Mouse (Mus musculus) layer of hippocampus, adult 8-10 months (tissue): ENCODE data around the gene Pla2g4a. TPM values are rescaled to one million over a fixed set of nuclear protein-coding genes. Genes with fewer than 3 reads are reported as not detected.
A peak's percentile ranks its signal among the peaks of the same experiment; 100 is the strongest.

Source experiments
- DNase-seq, 2 experiments: peaks; one replicate each; pipeline ENCODE4 v3.0.0; 2022; ENCODE audit warnings: low spot score in 2 of 2
- total RNA-seq, 4 experiments: library from RNA; stranded (reverse); gene quantifications; 2 replicates each; pipeline ENCODE4 v1.2.4; 2022

Pla2g4a gene
- total RNA-seq, 4 experiments from 2014 or later = 2.7 to 5.2 (median 3.9) TPM

DNA sequence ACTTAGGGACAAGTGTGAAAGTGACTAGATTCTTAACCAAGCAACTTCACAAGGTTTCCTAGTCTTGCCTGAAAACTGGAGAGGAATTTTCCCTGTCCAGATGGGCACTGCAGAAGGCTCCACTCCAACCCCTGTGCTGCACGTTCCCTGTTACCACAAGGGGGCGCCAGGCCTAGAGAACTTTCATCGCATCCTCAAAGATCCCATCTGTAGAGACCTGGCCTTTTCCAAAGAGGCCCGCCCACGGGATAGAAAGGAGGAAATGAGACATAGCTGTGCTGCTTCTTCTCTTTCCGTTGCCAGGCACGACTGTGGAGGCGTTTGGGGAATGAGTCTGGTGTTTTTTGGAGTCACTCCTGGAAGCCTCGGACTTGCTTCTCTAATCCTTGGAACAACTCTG is 104.4 kb downstream of the Pla2g4a start:
- peak; percentile 82 to 85 for DNase-seq

DNA sequence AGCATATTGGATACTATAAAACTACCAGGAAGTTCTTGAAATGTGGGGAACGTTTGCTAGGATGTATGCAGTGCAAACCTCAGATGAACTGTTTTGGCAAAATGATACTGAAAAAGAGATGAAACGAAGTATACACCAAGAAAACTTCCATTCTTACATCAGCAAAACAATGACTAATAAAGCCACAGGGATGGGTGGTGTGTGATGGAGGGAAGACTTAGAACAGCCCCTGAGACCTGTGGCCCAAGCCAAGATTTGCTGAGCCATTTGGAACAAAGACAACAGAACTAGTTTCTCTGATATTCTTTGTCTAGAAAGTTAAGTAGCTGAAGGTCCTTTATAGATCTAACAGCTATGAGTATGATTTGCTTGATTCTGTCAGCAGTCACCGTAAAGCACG is 105.5 kb downstream of the Pla2g4a start:
- DNase-seq = no peak

DNA sequence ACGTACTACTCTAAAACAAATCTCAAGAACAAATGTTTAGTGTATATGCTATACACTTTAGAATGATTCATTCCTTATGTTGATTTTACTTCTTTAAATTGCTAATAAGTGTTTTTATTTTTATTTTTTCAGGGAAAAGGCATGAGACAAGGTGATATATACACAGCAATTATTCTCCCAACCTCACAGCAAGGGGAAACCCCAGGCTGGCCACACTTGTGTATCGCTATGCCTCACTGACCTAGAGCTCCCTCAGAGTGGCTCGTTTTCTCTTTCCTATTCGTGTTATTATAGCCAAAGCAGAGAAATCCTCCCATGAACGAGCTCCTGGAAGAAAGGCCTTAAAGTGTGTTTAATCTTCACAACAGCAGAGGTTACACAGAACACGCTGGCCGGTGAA is 106.2 kb downstream of the Pla2g4a start:
- DNase-seq = no peak

DNA sequence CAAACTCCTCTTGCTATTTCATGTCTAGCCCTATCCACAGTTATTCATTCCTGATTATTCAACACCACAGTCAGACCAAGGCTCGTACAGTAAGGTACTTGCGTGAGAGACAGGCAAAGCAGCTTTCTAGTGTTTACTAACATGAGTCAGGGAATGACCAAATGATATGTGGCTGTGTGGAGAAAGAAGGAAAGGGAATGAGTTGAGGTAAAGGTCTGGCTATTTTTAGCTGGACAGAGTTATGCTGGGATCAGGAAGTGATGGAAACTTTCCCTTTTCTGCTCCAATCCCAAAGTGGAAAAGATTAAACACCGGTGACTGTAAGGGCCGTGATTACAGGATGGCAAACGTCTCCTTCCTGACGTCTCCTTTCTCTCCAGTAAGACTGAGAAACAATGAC is 114.4 kb downstream of the Pla2g4a start:
- DNase-seq = no peak

DNA sequence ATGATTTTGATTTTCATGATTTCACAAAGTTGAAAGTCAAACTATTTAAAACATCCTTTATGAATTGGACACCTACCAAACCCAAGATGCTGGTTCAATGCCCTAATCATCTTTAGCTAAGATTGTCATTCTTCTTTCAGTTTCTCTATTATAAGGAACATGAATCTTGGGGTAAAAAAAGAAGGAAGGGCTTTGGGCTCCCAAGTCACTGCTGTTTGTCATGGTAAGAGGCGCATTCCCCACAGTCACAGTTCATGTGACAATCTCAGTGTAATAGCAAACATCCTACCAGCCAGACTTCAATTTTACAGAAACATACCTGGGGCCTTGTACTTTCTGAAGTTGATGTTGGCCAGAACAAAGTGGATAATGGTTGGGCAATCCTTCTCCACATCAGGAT is 119.2 kb downstream of the Pla2g4a start:
- no peak for DNase-seq

DNA sequence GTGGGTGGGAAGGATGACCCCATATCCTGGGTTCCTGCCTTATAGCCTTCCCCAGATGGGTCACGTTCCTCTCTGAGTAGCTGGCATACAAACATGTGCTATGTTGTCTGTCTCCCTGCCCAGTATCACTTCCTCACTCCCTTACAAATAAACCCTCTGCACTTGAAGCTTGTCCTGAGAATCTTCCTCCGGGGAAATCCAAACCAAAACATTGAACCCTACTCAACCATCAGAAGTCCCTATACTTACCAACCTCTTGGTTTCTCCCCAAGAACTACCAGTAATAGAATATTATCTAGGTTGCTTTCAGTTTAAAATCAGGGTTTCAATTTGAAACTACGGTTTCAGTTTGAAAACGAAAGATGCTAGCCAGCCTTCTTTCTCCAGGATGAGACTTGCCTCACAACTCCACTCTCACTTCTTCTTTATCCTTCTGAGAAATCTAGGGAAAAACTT is 120.1 kb downstream of the Pla2g4a start:
- DNase-seq = no peak

DNA sequence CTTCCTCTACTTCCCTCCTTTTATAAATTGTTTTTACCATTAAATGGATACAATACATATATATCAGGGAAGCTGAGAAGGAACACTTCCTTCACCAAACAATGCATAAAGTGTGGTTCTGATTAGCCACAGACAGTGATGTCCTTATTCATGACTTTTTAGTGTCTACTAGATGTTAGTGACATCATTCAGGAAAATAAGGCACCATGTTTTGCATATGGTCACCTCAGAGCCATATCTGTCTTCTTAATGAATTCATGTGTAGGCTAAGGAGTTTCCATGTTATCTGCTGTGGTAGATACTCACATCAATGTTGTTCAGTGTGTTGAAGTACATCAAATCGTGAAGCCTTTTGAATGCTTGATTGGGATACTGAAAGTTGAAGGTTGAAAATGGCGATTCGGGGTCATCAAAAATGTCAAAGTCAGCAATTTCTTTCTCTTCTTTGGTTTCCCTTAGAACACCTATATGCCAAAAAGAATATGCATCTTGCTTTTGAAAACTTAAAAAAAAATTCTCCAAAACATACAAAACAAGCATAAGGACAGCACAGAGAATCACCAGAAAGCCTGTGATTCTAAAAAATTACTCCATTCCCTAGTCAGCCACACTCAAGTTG is 120.7 kb downstream of the Pla2g4a start:
- no peak for DNase-seq

DNA sequence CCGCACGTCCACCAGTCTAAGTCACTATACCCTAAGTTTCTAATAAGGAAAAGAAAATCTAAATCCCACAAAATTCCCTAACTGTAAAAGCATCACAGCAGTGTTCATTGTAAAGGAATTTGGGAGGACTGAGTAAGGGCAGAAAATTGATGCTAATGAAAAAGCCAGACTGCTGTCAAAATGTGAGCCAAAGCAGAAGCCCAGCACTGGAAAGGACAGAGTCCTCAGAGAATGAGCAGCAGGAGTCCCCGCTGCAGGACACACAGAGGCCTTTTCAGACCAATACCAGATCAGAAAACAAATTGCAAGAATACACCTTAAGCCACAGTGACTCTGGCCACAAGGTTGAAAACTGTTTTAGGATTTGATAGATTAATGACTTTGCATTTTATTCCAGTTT is 124.6 kb downstream of the Pla2g4a start:
- no peak for DNase-seq

DNA sequence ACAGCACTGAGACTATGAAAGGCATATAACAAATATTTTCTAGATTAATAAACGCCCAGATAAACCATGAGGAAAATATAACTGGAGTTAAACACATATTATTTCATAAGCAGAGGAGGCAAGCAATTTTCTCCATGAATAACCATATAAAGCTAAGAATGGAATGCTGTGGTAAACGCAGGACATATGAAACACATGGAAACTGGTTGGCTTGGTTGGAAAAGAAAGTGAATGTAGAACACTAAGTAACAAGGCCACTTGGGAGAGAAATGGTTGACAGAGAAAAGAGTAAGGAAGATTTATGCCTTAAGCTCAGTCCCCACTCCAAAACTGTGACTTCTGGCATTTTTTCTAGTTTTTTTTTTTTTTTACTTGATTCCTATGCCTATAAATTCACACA is 127.2 kb downstream of the Pla2g4a start:
- no peak for DNase-seq

DNA sequence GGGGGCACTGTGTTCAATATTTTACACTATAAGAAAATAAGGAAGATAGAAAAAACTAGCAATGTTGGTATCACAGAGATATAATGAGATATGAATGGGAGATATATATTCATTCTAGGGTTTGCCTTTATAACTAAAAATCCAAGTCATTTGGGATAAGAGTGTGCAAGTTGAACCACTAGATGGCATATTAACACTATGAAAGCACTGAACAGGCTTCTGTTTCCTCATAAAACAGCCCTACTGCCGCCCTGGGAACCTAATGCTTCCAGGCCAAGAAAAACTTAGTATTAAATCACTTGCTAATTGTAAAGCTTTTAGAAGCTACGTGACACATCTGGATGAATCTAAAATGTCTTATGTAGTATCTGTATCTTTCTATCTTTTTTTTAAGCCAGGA is 128.1 kb downstream of the Pla2g4a start:
- DNase-seq = no peak

DNA sequence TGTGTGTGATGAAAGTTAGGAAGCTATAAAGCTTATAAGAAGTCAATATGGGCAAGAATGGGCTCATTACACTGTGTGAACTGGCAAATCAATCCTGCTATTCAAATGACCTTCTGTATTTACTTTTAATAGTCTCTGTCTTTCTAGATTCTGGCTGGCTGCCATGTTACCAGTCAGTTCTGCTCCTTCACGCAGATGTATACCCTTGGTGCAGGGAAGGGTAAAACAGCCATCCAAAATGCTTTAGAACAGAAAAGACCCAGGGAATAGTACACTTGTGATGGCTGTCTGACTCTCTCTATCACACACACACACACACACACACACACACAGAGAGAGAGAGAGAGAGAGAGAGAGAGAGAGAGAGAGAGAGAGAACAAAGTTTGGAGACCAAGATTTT is 128.6 kb downstream of the Pla2g4a start:
- DNase-seq = no peak

DNA sequence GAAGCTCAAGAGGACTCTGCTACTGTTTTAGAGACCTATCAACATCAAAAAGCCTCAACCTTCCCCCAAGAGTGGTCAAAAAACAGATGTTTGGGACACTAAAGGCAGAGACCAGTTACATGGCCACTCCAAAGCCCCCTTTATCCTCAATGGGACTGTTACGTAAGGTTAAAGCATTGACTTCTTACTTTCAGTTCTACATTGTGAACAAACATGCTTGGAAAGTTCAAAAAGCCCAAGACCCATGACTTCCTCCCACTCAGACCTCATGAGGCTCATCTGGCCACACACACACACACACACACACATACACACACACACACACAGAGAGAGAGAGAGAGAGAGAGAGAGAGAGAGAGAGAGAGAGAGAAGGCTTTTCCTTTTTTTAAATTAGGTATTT is 130.0 kb downstream of the Pla2g4a start:
- DNase-seq = no peak

DNA sequence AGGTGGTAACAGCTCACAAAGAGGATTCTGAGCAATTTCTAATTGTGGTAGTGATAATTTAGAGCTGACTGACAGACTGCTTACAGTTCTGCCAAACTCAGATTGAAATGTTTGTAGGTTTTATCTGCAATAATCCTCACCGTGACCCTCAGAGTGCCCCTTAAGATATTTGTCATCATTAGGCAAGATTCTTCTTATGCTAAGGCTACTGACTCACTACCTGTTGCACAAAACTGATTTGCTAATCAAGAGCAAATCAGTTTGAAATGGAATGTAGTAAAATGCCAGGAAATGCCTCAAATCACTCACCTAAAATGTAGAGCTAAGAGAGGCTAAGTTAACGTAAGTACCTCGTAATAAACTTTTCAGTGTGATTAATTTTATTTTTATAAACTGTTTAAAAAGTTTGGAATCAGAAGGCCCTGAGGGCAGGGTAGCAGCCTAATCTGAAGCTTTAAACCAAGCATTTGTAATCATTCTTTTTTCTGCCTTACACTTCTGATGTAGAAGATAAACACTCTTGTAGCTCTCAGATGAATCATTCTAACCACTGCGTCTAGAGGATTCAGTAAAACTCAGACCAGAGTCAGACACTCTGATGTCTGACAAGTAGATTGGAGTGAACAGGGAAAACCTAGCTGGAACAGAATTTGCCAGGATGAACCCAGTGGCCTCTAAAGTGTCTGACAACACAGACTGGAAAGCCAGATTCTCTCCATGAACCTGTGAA is 147.3 kb downstream of the Pla2g4a start:
- DNase-seq = no peak

DNA sequence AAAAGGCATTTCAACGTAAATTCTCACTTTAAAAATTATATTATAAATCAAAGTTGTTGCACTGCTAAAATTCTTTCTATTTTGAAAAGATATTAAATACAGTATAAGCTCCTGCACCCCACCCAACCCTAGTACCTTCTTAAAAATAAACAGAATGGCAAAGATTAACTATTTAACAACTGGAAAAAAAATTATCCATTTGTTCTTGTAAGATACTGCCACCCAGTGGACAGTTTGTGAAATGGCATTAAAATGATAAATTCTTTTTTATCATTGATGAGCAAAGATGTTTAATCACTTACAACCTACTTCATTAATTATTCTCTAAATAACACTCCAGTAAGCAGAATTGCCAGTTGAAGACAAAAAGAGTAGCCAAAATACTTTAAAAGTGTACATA is 151.6 kb downstream of the Pla2g4a start:
- no peak for DNase-seq

Other genes starting within 250 kb of the Pla2g4a start
- 10 to 100 TPM; 15.5 to 17.8 (median 16.7) TPM for gene Ptgs2, start 138.7 kb upstream of the Pla2g4a start, total RNA-seq